Mouse (Mus musculus): Measurements from ENCODE around the gene Grm8.

Gene Grm8

GRCm38 (mm10) chr6:28040815-28041214, 94.2 kb downstream of the Grm8 start:
- no peak for DNase-seq (ENCODE audit: low spot score in 2 of 2)

DNA sequence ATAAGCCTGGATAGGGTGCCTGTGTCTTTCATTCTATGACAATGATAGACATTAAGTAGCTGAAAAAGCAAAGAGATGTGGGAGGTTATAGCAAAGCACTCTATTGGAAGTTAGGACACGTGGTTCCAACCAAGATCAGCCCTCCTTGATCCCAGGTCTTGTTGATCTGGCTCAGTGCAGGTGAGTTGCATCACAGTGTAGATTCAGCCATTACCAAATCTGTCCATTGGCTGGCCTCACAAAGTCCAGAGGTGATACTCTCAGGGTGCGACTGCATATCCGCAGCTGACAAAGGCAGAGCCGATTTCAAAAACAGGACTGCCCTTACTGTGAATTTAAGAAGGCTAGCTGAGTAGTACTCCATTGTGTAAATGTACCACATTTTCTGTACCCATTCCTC, 103.0 kb downstream of the Grm8 start:
- DNase-seq (ENCODE audit: low spot score in 2 of 2), result no peak

DNA sequence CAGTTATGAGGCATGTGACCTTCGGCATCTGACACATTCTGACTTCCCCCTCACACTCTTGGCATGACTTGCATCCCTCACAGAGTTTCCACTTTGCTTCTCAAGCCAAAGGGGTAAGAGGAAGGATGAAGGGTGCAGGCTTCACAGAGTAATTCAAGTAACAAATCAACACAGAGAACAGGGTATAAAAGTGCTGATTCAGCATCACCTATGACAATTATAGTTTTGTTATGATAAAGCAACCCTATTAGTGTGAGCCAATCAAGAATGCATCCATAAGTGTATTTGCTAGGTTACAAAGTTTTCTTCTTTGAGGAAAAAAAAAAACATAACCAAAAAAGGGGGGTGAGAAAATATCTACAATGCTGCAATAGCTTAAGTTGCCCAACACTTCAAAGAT, 117.3 kb downstream of the Grm8 start:
- DNase-seq (ENCODE audit: low spot score in 2 of 2), result no peak

- DNase-seq (ENCODE audit: low spot score in 2 of 2), result no peak
Measured at GRCm38 (mm10) chr6:28007001-28007400, 128.0 kb downstream of the Grm8 start.

GRCm38 (mm10) chr6:27997250-27997649, 137.7 kb downstream of the Grm8 start:
- DNase-seq (ENCODE audit: low spot score in 2 of 2), result no peak

DNA sequence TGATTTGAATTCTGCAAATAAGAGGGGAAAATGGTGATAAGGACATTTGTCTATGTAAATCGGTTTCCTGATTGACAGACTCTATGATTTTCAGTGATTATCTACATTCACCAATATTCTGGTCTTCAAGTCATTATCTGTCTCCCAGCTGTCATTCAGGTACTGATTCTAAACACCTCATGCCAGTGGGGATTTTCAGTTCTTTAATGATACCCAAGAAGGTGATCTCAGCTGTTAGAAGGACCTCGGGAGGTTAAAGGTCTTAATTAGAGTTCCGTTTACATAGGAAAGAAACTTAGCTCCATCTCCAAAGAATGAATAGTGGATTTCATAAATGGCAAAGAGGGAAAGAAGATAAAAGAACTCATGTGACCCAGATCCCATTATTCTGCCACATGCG, 143.7 kb downstream of the Grm8 start:
- no peak for DNase-seq (ENCODE audit: low spot score in 2 of 2)

- no peak for DNase-seq (ENCODE audit: low spot score in 2 of 2)
Measured at GRCm38 (mm10) chr6:27982598-27982997, 152.4 kb downstream of the Grm8 start.

GRCm38 (mm10) chr6:27982021-27982420, 153.0 kb downstream of the Grm8 start:
- DNase-seq (ENCODE audit: low spot score in 2 of 2), result no peak

DNA sequence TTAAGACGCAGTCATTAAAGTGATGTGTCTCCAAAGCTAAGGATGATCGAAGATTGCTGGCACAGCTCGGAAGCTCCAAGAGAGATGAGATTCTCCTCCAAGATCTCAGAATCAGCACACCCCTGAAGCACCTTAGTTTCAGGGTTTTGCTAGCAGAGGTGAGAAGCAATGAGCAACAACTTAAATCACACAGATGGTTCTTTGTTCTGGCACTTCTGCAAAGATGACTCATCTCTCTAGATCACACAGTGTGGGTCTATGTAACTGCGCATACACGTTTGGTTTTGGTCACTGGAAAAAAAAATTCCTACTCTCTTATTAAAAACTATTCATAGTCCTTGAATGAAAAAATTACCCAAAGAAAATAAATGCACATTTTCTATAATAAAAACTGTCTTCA, 157.6 kb downstream of the Grm8 start:
- no peak for DNase-seq (ENCODE audit: low spot score in 2 of 2)

- no peak for DNase-seq (ENCODE audit: low spot score in 2 of 2)
Measured at GRCm38 (mm10) chr6:27968859-27969258, 166.1 kb downstream of the Grm8 start.

DNA sequence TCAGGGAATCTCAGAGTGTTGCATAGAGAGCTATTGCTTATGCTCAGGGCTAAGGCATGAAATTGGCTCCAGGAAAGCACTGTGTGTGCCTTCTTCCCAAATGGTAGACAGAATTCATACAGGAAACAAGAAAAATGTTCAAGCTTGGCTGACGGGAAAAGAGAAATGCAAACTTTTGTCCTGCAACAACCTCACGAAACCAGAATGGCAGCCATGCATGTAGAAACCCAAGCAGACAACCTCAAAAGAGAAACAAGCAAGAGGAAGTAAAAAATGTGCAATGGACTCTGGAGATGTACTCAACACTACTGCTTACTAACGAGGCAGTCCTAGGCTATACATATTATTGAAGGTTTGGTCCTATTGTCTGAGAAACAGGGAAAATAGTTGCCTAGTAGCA, 167.9 kb downstream of the Grm8 start:
- no peak for DNase-seq (ENCODE audit: low spot score in 2 of 2)

- DNase-seq (ENCODE audit: low spot score in 2 of 2), result peak in 1 of 2 experiments; percentile 10
Measured at GRCm38 (mm10) chr6:27965237-27965636, 169.7 kb downstream of the Grm8 start.

DNA sequence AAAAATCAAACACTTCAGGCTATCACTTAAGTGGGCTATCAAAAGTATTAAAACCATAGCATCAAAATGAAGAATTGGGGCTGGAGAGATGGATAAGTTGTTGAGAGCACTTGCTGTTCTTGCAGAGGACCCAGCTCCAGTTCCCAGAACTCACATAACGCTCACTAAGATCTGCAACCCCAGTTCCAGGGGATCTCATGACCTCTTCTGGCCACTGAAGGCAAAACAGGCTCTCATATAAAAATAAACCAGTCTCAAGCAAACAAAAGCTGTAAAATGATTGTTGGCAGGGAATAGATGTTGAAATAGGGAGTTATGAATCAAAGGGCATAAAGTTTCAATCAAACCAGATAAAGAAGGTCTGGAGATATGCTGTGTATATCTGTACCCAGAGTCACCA, 171.1 kb downstream of the Grm8 start:
- no peak for DNase-seq (ENCODE audit: low spot score in 2 of 2)

GRCm38 (mm10) chr6:27956278-27956857, 178.6 kb downstream of the Grm8 start:
- DNase-seq (ENCODE audit: low spot score in 2 of 2), result no peak

GRCm38 (mm10) chr6:27951433-27951832, 183.5 kb downstream of the Grm8 start:
- no peak for DNase-seq (ENCODE audit: low spot score in 2 of 2)

GRCm38 (mm10) chr6:27928058-27928457, 206.9 kb downstream of the Grm8 start:
- no peak for DNase-seq (ENCODE audit: low spot score in 2 of 2)

- no peak for DNase-seq (ENCODE audit: low spot score in 2 of 2)
Measured at GRCm38 (mm10) chr6:27913281-27913680, 221.7 kb downstream of the Grm8 start.

GRCm38 (mm10) chr6:27904358-27904757, 230.6 kb downstream of the Grm8 start:
- DNase-seq (ENCODE audit: low spot score in 2 of 2), result no peak

GRCm38 (mm10) chr6:27902224-27902623, 232.8 kb downstream of the Grm8 start:
- DNase-seq (ENCODE audit: low spot score in 2 of 2), result no peak

- no peak for DNase-seq (ENCODE audit: low spot score in 2 of 2)
Measured at GRCm38 (mm10) chr6:27901396-27901795, 233.6 kb downstream of the Grm8 start.

GRCm38 (mm10) chr6:27895153-27895552, 239.8 kb downstream of the Grm8 start:
- no peak for DNase-seq (ENCODE audit: low spot score in 2 of 2)

DNA sequence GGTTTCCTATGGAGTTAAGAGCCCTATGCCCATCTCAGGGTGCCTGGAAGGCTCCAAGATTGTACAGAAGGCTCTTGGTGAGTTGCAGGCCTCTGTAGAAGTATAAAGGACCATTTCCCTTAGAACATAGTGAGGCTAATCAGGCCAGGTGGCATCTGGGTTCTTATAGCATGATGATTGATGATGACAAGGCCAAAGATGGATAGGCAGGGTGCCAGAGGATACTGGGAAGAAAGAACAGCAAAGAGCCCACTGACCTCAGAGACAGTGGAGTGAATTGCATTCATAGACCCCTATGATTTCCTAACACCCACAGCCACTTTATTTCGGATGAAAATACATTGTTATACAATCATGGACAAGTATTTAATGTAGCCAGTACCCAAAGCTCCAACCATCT, 242.1 kb downstream of the Grm8 start:
- no peak for DNase-seq (ENCODE audit: low spot score in 2 of 2)

GRCm38 (mm10) chr6:27888391-27888790, 246.6 kb downstream of the Grm8 start:
- no peak for DNase-seq (ENCODE audit: low spot score in 2 of 2)

DNA sequence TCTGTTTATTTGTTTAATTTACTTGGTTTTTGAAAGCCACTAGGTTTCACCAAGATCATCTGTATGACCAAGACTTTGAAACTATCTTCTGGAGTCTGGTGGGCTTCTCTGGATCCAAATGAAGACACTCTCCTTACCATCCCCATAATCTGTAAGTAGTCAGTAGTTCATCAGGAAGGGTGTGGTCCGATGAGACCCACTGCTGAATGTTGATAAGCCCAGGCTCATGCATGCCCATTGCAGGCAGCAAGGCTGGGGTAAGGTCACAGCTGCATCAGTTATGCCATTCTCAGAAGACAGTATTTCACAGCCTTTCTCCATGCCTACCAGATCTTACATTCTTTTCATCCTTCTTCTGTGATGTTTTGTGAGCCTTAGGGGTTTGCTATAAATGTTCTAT, 247.1 kb downstream of the Grm8 start:
- no peak for DNase-seq (ENCODE audit: low spot score in 2 of 2)
